Mouse (Mus musculus) heart, embryonic 13.5 days (tissue): ENCODE data around the gene Hmgb2. TPM values are rescaled to one million over a fixed set of nuclear protein-coding genes. Genes with fewer than 3 reads are reported as not detected.
"Not testable (repeated sequence)": the region's sequence is repeated elsewhere in the genome, so short reads cannot be mapped to it uniquely, and the experiment has no call there.

ENCODE experiments used
- ATAC-seq: fragments of 200-750 bp; cut with Nextera tagmentation; 2 replicates; pipeline ENCODE4 v1.8.0; 2017; ENCODE audit warnings: moderate TSS enrichment; ENCODE audit not compliant: insufficient number of reproducible peaks, low FRiP score, low TSS enrichment; ENCODE audit errors: extremely low read depth
- H3K27ac ChIP-seq: fragments of 300-500 bp; sonication (generic); replicated peaks from 2 replicates; pipeline ENCODE4 v1.5.1; 2015; ENCODE audit warnings: moderate library complexity, mild to moderate bottlenecking, inconsistent platforms
- H3K27me3 ChIP-seq: fragments of 300-500 bp; sonication (generic); replicated peaks from 2 replicates; pipeline ENCODE4 v1.6.1; 2015; ENCODE audit warnings: mild to moderate bottlenecking, inconsistent platforms
- H3K36me3 ChIP-seq: fragments of 300-500 bp; sonication (generic); 2 replicates; pipeline ENCODE4 v1.6.1; 2015; ENCODE audit warnings: mild to moderate bottlenecking, inconsistent platforms
- H3K4me1 ChIP-seq: fragments of 300-500 bp; sonication (generic); 2 replicates; pipeline ENCODE4 v1.6.1; 2015; ENCODE audit warnings: inconsistent platforms
- H3K4me2 ChIP-seq: fragments of 300-500 bp; sonication (generic); 2 replicates; pipeline ENCODE4 v1.6.1; 2015; ENCODE audit warnings: inconsistent platforms, mild to moderate bottlenecking, moderate library complexity
- H3K4me3 ChIP-seq: fragments of 300-500 bp; sonication (generic); 2 replicates; pipeline ENCODE4 v1.5.1; 2015; ENCODE audit warnings: moderate library complexity, mild to moderate bottlenecking, inconsistent platforms
- H3K9ac ChIP-seq: fragments of 300-500 bp; sonication (generic); 2 replicates; pipeline ENCODE4 v1.6.1; 2015; ENCODE audit warnings: inconsistent platforms, mild to moderate bottlenecking, moderate library complexity
- H3K9me3 ChIP-seq: fragments of 300-500 bp; sonication (generic); 2 replicates; pipeline ENCODE4 v1.6.1; 2016; ENCODE audit warnings: inconsistent platforms
- WGBS: fragments of 180-500 bp; shearing (Covaris S2); methylation state at CpG from one replicate; pipeline ENCODE4 v1.1.7; 2015; ENCODE audit warnings: mixed read lengths; 5-methylcytosine and 5-hydroxymethylcytosine counted together
- polyA plus RNA-seq: library from polyadenylated mRNA; unstranded; fragments of >200 nt; fragmentation: Nextera tagmentation; extraction: Ambion mirVana; gene quantifications from 2 replicates; pipeline ENCODE4 v1.2.1, GENCODE M21; 2015

Gene Hmgb2
- polyA plus RNA-seq, 1 experiment from 2014 or later, result 221 TPM

DNA sequence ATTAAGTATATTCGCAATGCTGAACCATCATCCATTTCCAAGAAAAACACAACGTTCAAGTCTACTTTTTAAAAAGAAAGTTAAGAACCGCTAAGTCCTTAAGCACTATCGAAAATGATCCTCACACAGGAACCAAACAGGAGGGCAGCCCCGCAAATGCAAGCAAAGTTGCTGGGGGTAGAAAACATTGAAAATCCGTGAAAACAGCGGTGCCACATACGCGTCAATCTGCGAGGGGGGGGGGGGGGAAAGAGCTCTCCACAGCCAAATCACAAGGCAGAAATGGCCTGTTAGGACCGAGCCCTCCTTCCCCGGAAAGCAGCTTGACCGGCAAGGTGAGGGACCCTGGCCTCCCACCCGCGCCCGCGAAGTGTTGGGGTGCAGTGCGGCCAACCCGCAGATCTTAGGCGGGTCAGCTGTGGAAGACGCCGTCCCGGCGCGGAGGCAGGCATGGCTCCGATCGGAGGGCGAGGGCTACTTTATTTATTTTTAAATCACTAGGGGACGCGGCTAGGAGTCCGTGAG, 854 bp upstream of the Hmgb2 start:
- no peaks in the 10 kb centered on the region for H3K27me3 ChIP-seq
- H3K36me3 ChIP-seq, result peaks cover 22% of the 10 kb centered on the region
- H3K4me3 ChIP-seq, result peak overlapping the region; percentile 96
- WGBS, result 2% methylated on average over 31 of the region's 31 CpGs
- H3K9ac ChIP-seq, result peak overlapping the region; percentile 95
- no peaks in the 10 kb centered on the region for H3K9me3 ChIP-seq
- peak overlapping the region; percentile 97 for H3K4me2 ChIP-seq
- H3K27ac ChIP-seq, result peak overlapping the region; percentile 93
- no peak for ATAC-seq
- peaks cover 18% of the 10 kb centered on the region for H3K4me1 ChIP-seq

DNA sequence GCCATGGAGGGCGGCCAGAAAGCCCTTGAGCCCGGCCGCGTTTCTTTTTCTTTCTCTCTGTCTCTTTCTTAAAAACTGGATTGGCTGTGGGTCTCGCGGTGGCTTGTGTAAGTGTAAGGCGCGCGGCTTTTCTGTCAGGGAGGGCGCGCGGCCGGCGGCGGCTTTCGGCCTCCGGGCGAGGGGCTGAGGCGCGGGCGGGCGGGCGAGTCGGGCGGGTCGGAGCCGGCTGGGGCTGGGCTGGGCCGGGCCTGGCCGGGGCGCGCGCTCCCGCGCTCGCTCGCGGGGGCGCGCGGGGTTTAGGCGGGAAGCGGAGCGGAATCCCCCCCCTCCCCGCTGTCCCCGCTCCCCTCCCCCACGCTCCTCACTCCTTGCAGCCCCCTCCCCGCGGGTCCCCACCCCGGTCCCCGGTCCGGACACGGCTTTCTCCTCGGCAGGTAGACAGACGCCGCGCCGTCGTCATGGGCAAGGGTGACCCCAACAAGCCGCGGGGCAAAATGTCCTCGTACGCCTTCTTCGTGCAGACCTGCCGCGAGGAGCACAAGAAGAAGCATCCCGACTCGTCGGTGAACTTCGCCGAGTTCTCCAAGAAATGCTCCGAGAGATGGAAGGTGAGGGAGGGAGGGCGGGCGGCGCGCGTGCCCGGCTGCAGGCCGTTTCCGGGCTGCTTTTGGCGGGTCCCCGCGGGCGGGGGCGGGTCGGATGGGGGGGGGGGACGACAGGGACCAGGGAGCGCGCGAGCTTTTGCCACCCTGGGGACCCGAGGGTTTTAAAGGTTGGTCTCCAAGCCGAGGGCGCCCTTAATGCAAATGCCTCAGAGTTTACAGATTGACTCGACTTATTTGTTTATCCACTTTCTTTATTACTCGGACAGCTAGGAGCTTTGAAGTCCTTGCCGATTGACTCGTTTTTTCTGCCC, 692 bp downstream of the Hmgb2 start:
- peaks cover 33% of the 10 kb centered on the region for H3K36me3 ChIP-seq
- peak; percentile 18; the same call in 1 of the 2 replicates for ATAC-seq
- no peaks in the 10 kb centered on the region for H3K9me3 ChIP-seq
- peaks cover 18% of the 10 kb centered on the region for H3K4me1 ChIP-seq
- H3K27me3 ChIP-seq, result no peaks in the 10 kb centered on the region
- WGBS, result under 1% methylated on average over 53 of the region's 96 CpGs
- H3K4me3 ChIP-seq, result peak overlapping the region; percentile 96
- H3K27ac ChIP-seq, result peak overlapping the region; percentile 100
- peak overlapping the region; percentile 100 for H3K9ac ChIP-seq
- peak overlapping the region; percentile 97 for H3K4me2 ChIP-seq

DNA sequence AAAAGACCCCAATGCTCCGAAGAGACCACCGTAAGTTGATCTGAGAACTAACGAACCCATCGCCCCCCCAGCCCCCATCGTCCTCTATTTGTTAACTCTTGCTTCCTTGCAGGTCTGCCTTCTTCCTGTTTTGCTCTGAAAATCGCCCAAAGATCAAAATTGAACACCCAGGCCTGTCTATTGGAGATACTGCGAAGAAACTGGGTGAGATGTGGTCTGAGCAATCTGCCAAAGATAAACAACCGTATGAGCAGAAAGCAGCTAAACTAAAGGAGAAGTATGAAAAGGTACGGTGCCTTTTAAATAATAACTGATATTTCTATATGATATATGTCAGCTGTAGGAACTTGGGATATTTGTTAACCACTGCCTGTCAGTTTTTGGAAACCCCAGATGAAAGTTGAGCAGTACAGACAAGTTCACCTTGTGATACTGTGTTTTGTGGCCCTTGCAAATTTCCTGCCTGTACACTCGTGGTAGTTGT, 1.5 kb downstream of the Hmgb2 start:
- Histone ChIP-seq H3K4me1 (peaks cover 18% of the 10 kb centered on the region), H3K36me3 (peaks cover 39% of the 10 kb centered on the region), H3K4me3 (peak overlapping the region; percentile 96), H3K4me2 (peak overlapping the region; percentile 97), H3K9ac (peak overlapping the region; percentile 100), H3K27ac (peak overlapping the region; percentile 100)
- H3K27me3 ChIP-seq, H3K9me3 ChIP-seq, ATAC-seq: not testable (repeated sequence)
- 11% methylated on average over 10 of the region's 10 CpGs for WGBS

GRCm38 (mm10) chr8:57516685-57517084, 5.0 kb downstream of the Hmgb2 start:
- peaks cover 52% of the 10 kb centered on the region for H3K36me3 ChIP-seq
- H3K9ac ChIP-seq, H3K27me3 ChIP-seq, H3K4me3 ChIP-seq, ATAC-seq, H3K9me3 ChIP-seq, H3K27ac ChIP-seq, H3K4me2 ChIP-seq, H3K4me1 ChIP-seq: not testable (repeated sequence)
- 75% methylated on average over 5 of the region's 5 CpGs for WGBS

GRCm38 (mm10) chr8:57517723-57518122, 6.0 kb downstream of the Hmgb2 start:
- peaks cover 9% of the 10 kb centered on the region for H3K4me1 ChIP-seq
- no peak overlapping the region for H3K27ac ChIP-seq
- no peak overlapping the region for H3K9ac ChIP-seq
- 88% methylated on average over 3 of the region's 3 CpGs for WGBS
- no peak for ATAC-seq
- H3K4me3 ChIP-seq, result no peak overlapping the region
- no peak overlapping the region for H3K4me2 ChIP-seq
- no peaks in the 10 kb centered on the region for H3K9me3 ChIP-seq
- H3K36me3 ChIP-seq, result peaks cover 57% of the 10 kb centered on the region
- no peaks in the 10 kb centered on the region for H3K27me3 ChIP-seq

DNA sequence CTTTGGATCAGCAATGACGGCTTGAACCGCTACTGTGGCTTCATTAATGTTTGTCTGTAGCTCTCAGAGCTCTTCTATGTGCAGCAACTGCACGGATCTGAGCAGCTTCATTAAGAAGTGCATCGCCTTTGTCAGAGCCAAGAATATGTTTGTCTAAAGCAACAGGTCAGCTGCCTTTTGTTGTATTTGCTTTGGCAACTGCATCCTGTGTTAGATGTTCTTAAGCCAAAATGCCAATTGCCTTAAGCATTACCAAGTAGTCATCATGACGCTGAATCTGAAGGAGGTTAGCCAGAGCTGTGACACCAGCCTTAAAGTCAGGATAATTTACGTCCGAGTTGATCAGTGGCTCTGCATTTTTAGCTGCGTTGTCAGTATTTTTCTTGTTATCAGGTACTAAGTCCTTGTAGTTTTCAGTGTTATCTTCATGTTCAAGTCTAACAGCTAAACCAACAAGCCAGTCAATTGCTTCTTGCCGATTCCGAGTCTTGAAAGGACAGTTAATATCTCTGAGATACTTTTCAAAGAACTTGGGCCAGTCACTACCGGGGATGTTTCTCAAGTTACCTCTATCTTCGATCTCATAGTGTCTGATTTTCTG, 8.6 kb downstream of the Hmgb2 start:
- H3K4me1 ChIP-seq, result no peaks in the 10 kb centered on the region
- H3K27ac ChIP-seq, result no peak overlapping the region
- no peak overlapping the region for H3K4me2 ChIP-seq
- ATAC-seq, result no peak
- H3K4me3 ChIP-seq, result no peak overlapping the region
- H3K9me3 ChIP-seq, result no peaks in the 10 kb centered on the region
- H3K9ac ChIP-seq, result no peak overlapping the region
- no peaks in the 10 kb centered on the region for H3K27me3 ChIP-seq
- 56% methylated on average over 12 of the region's 12 CpGs for WGBS
- peaks cover 50% of the 10 kb centered on the region for H3K36me3 ChIP-seq

GRCm38 (mm10) chr8:57528036-57528435, 16.3 kb downstream of the Hmgb2 start:
- ATAC-seq, result no peak
- Histone ChIP-seq H3K9me3 (no peaks in the 10 kb centered on the region), H3K27me3 (no peaks in the 10 kb centered on the region), H3K36me3 (peaks cover 10% of the 10 kb centered on the region; the same call in 1 of the 2 replicates), H3K4me2 (no peak overlapping the region), H3K4me3 (no peak overlapping the region), H3K4me1 (peaks cover 13% of the 10 kb centered on the region), H3K9ac (no peak overlapping the region), H3K27ac (no peak overlapping the region)
- 86% methylated on average over 1 of the region's 1 CpGs for WGBS

- Histone ChIP-seq H3K27me3 (no peaks in the 10 kb centered on the region), H3K9ac (peak overlapping the region; percentile 72)
These were observed 18.5 kb downstream of the Hmgb2 start for GRCm38 (mm10) chr8:57530238-57530637.

GRCm38 (mm10) chr8:57530666-57531349, 19.1 kb downstream of the Hmgb2 start:
- Histone ChIP-seq H3K9ac (peak overlapping the region; percentile 72), H3K4me1 (peaks cover 13% of the 10 kb centered on the region), H3K27ac (peak overlapping the region; percentile 33; the same call in 1 of the 2 replicates), H3K27me3 (no peaks in the 10 kb centered on the region), H3K9me3 (no peaks in the 10 kb centered on the region), H3K4me3 (peak overlapping the region; percentile 38), H3K4me2 (peak overlapping the region; percentile 59), H3K36me3 (peaks cover 13% of the 10 kb centered on the region)
- 0 out of 2 replicates have a peak, but pooled peaks have one; percentile 51 for ATAC-seq
- WGBS, result 18% methylated on average over 15 of the region's 15 CpGs

More at GRCm38 (mm10) chr8:57530238-57530637, 18.5 kb downstream of the Hmgb2 start:
- no peak for ATAC-seq
- no peaks in the 10 kb centered on the region for H3K9me3 ChIP-seq
- peaks cover 13% of the 10 kb centered on the region for H3K36me3 ChIP-seq
- H3K4me3 ChIP-seq, result peak overlapping the region; percentile 38
- 77% methylated on average over 13 of the region's 13 CpGs for WGBS
- H3K4me2 ChIP-seq, result peak overlapping the region; percentile 59
- H3K27ac ChIP-seq, result peak overlapping the region; percentile 33; the same call in 1 of the 2 replicates
- peaks cover 13% of the 10 kb centered on the region for H3K4me1 ChIP-seq

GRCm38 (mm10) chr8:57532223-57532622, 20.5 kb downstream of the Hmgb2 start:
- Histone ChIP-seq H3K36me3 (peaks cover 18% of the 10 kb centered on the region), H3K9ac (no peak overlapping the region), H3K4me1 (peaks cover 13% of the 10 kb centered on the region), H3K27me3 (no peaks in the 10 kb centered on the region), H3K27ac (no peak overlapping the region), H3K9me3 (no peaks in the 10 kb centered on the region), H3K4me2 (no peak overlapping the region), H3K4me3 (no peak overlapping the region)
- no peak for ATAC-seq
- WGBS, result 52% methylated on average over 2 of the region's 2 CpGs

- H3K4me2 ChIP-seq, result no peak overlapping the region
- no peak overlapping the region for H3K9ac ChIP-seq
- no peak for ATAC-seq
- no peak overlapping the region for H3K4me3 ChIP-seq
- no peaks in the 10 kb centered on the region for H3K27me3 ChIP-seq
- H3K27ac ChIP-seq, result no peak overlapping the region
- H3K36me3 ChIP-seq, result peaks cover 18% of the 10 kb centered on the region
- 81% methylated on average over 4 of the region's 4 CpGs for WGBS
- peaks cover 13% of the 10 kb centered on the region for H3K4me1 ChIP-seq
- H3K9me3 ChIP-seq, result no peaks in the 10 kb centered on the region
These were observed 21.4 kb downstream of the Hmgb2 start for GRCm38 (mm10) chr8:57533106-57533505.
